Mouse (Mus musculus) limb, embryonic 14.5 days (tissue): ENCODE measurements around the gene Arhgef38. TPM values are rescaled to one million over a fixed set of nuclear protein-coding genes. Genes with fewer than 3 reads are reported as not detected.

ENCODE experiments used
- ATAC-seq: fragments of 200-750 bp; cut with Nextera tagmentation; 2 replicates; pipeline ENCODE4 v1.8.0; 2017; ENCODE audit warnings: low read depth, moderate number of reproducible peaks, moderate TSS enrichment; ENCODE audit not compliant: low FRiP score
- DNase-seq: peaks from one replicate; pipeline ENCODE4 v3.0.0-alpha.2; 2015; ENCODE audit warnings: low spot score
- H3K27ac ChIP-seq: fragments of 300-500 bp; sonication (generic); replicated peaks from 2 replicates; pipeline ENCODE4 v1.5.1; 2014; ENCODE audit warnings: low read depth, mild to moderate bottlenecking, low read length, moderate library complexity, mixed read lengths
- H3K27me3 ChIP-seq: fragments of 300-500 bp; sonication (generic); 2 replicates; pipeline ENCODE4 v1.6.1; 2014; ENCODE audit warnings: low read length, mixed read lengths; ENCODE audit not compliant: control insufficient read depth, insufficient read depth
- H3K36me3 ChIP-seq: fragments of 300-500 bp; sonication (generic); 2 replicates; pipeline ENCODE4 v1.6.1; 2014; ENCODE audit warnings: mild to moderate bottlenecking, low read length, moderate library complexity, mixed read lengths; ENCODE audit not compliant: control insufficient read depth, insufficient read depth
- H3K4me1 ChIP-seq: fragments of 300-500 bp; sonication (generic); 2 replicates; pipeline ENCODE4 v1.6.1; 2014; ENCODE audit warnings: antibody characterized with exemption, low read length, mixed read lengths; ENCODE audit not compliant: control insufficient read depth, insufficient read depth
- H3K4me2 ChIP-seq: fragments of 300-500 bp; sonication (generic); replicated peaks from 2 replicates; pipeline ENCODE4 v1.6.1; 2014; ENCODE audit warnings: low read depth, mild to moderate bottlenecking, low read length, moderate library complexity; ENCODE audit not compliant: severe bottlenecking
- H3K4me3 ChIP-seq: fragments of 300-500 bp; sonication (generic); replicated peaks from 2 replicates; pipeline ENCODE4 v1.5.1; 2014; ENCODE audit warnings: low read length
- H3K9ac ChIP-seq: fragments of 300-500 bp; sonication (generic); 2 replicates; pipeline ENCODE4 v1.6.1; 2014; ENCODE audit warnings: mild to moderate bottlenecking, low read depth, low read length, moderate library complexity; ENCODE audit not compliant: severe bottlenecking
- H3K9me3 ChIP-seq: fragments of 300-500 bp; sonication (generic); 2 replicates; pipeline ENCODE4 v1.6.1; 2016; ENCODE audit warnings: low read length; ENCODE audit not compliant: control insufficient read depth
- POLR2A ChIP-seq: fragments of 200-500 bp; IDR thresholded peaks from 2 replicates; pipeline ENCODE4 v1.8.0; 2012; ENCODE audit warnings: inconsistent platforms, mild to moderate bottlenecking, moderate library complexity, borderline replicate concordance; ENCODE audit not compliant: insufficient read depth, insufficient read length; ENCODE audit errors: extremely low read depth
- WGBS: fragments of 180-500 bp; shearing (Covaris S2); extraction: QIAGEN DNeasy Blood & Tissue Kit; methylation state at CpG from one replicate; pipeline ENCODE4 v1.1.7; 2014; 5-methylcytosine and 5-hydroxymethylcytosine counted together
- polyA plus RNA-seq, 2 experiments: library from polyadenylated mRNA; depleted of rRNA in 1 of 2; stranded (reverse) in 1 of 2; unstranded in 1 of 2; fragments of >200 nt; fragmentation: Nextera tagmentation in 1 of 2; extraction: Ambion mirVana in 1 of 2; gene quantifications; 2 replicates each; pipeline versions ENCODE4 v1.2.1 to v1.2.3; 2012 to 2014

Arhgef38 gene
- polyA plus RNA-seq, 2 experiments: 0.01 to 0.04 TPM

DNA sequence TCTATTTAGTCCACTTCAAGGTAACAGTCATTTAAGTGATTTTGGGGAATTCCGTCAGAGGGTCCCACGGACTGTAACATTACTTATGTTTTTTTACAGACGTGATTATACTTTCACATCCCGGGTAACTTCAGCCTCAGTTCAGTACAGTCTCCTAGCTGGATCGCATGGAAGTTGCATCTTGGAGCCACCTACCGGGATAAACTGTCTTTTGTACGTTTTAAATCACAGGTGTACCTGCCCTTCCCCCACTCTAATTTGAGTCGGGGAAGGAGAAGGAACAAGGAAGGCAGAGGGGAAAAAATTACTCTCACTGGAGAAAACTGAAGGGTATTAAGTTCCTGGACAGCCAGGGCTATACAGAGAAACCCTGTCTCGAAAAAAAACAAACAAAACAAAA lies 756 bp downstream of the Arhgef38 start:
- Histone ChIP-seq H3K4me2 (no peak overlapping the region), H3K9ac (no peak overlapping the region), H3K36me3 (no peaks in the 10 kb centered on the region), H3K27ac (no peak overlapping the region), H3K4me1 (no peaks in the 10 kb centered on the region), H3K4me3 (no peak overlapping the region), H3K9me3 (no peaks in the 10 kb centered on the region), H3K27me3 (no peaks in the 10 kb centered on the region)
- DNase-seq (no peak), ATAC-seq (no peak)
- 53% methylated on average over 9 of the region's 9 CpGs for WGBS
- no peak for TF ChIP-seq POLR2A

GRCm38 (mm10) chr3:133230427-133230826 lies 4.3 kb downstream of the Arhgef38 start:
- no peaks in the 10 kb centered on the region for H3K27me3 ChIP-seq
- no peak overlapping the region for H3K9ac ChIP-seq
- no peak overlapping the region for H3K27ac ChIP-seq
- H3K9me3 ChIP-seq: no peaks in the 10 kb centered on the region
- H3K4me3 ChIP-seq: no peak overlapping the region
- no peak for TF ChIP-seq POLR2A
- no peak for DNase-seq
- whole genome bisulfite sequencing: 73% methylated on average over 2 of the region's 2 CpGs
- no peaks in the 10 kb centered on the region for H3K4me1 ChIP-seq
- H3K36me3 ChIP-seq: no peaks in the 10 kb centered on the region
- ATAC-seq: no peak
- no peak overlapping the region for H3K4me2 ChIP-seq

DNA sequence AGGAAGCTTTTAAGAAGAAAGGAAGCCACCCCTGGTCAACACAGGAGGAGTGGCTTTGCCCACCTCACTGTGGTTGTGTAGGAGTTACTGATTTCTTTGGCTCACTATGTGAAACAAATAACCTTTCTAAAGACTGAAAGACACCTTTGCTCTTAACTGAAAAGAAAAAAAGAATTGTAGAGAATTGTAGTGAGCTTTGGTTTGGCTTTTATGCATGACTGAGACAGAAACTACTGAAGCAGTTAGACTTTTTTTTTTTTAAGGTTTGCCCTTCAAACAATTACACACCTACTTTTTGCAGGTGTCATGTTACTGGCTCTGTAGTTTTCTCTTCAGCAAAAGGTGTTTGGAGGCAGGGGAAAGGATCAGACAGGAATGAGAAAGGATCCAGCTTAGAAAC lies 5.2 kb downstream of the Arhgef38 start:
- Histone ChIP-seq H3K9ac (no peak overlapping the region), H3K27ac (no peak overlapping the region), H3K27me3 (no peaks in the 10 kb centered on the region), H3K4me3 (no peak overlapping the region), H3K9me3 (no peaks in the 10 kb centered on the region), H3K36me3 (no peaks in the 10 kb centered on the region), H3K4me2 (no peak overlapping the region), H3K4me1 (no peaks in the 10 kb centered on the region)
- DNase-seq (no peak), ATAC-seq (no peak)
- no peak for TF ChIP-seq POLR2A

- Histone ChIP-seq H3K27ac (no peak overlapping the region), H3K4me1 (no peaks in the 10 kb centered on the region), H3K36me3 (no peaks in the 10 kb centered on the region), H3K4me2 (no peak overlapping the region), H3K27me3 (no peaks in the 10 kb centered on the region), H3K9me3 (no peaks in the 10 kb centered on the region), H3K9ac (no peak overlapping the region), H3K4me3 (no peak overlapping the region)
- no peak for TF ChIP-seq POLR2A
- ATAC-seq (no peak), DNase-seq (no peak)
- 73% methylated on average over 19 of the region's 19 CpGs for WGBS
These were observed 7.3 kb downstream of the Arhgef38 start for GRCm38 (mm10) chr3:133227258-133228012.

DNA sequence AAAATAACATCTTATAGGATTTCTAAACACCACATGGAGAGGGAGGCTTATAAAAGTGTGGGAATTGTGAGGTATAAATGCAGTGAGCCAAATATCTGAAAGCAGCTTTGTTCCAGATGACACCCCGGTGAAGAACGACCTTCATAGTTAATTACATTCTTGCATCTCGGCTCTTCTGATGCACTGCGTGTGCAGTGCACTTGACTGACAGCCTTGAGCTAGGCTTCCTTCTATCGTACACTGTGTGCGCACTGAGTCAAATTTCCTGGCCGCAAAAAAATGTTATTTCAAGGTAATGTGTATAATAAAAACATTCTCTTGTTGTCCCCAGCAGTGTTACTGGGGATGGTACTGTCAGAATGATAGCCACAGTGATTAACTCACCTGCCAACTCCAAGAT lies 16.2 kb downstream of the Arhgef38 start:
- TF ChIP-seq POLR2A: no peak
- Histone ChIP-seq H3K4me3 (no peak overlapping the region), H3K36me3 (no peaks in the 10 kb centered on the region), H3K27me3 (no peaks in the 10 kb centered on the region), H3K9me3 (no peaks in the 10 kb centered on the region), H3K9ac (no peak overlapping the region), H3K4me1 (no peaks in the 10 kb centered on the region), H3K4me2 (no peak overlapping the region), H3K27ac (no peak overlapping the region)
- ATAC-seq: no peak
- DNase-seq: no peak
- WGBS: 73% methylated on average over 7 of the region's 7 CpGs
